Mouse (Mus musculus): ENCODE measurements around the gene St14. TPM values are rescaled to one million over a fixed set of nuclear protein-coding genes. Genes with fewer than 3 reads are reported as not detected.

Gene St14
- polyA plus RNA-seq, 1 experiment from 2014 or later: 77.9 TPM

- Histone ChIP-seq H3K27ac (ENCODE audit: low read length) (no peak overlapping the region), H3K4me3 (replicated peaks; ENCODE audit: low read length) (no peak overlapping the region), H3K9ac (ENCODE audit: low read length) (no peak overlapping the region), H3K4me1 (ENCODE audit: control insufficient read depth, insufficient read depth, low read length) (no peaks in the 10 kb centered on the region), H3K36me3 (ENCODE audit: control insufficient read depth, insufficient read depth, low read length) (0 out of 2 replicates have a peak, but pooled peaks cover 5% of the 10 kb centered on the region), H3K27me3 (ENCODE audit: control insufficient read depth, insufficient read depth, low read length) (no peaks in the 10 kb centered on the region), H3K4me2 (ENCODE audit: low read depth, low read length) (no peak overlapping the region), H3K9me3 (replicated peaks; ENCODE audit: control insufficient read depth, low read length) (no peaks in the 10 kb centered on the region)
- 93% methylated on average over 5 of the region's 5 CpGs for WGBS
- ATAC-seq (ENCODE audit: insufficient read depth, low FRiP score): no peak
These were observed 81.4 kb downstream of the St14 start for GRCm38 (mm10) chr9:31050208-31050607.

Other genes with a start within 250 kb of the St14 start
- gene Adamts15, start 209.4 kb downstream of the St14 start, polyA plus RNA-seq (2015; fragmentation: Nextera tagmentation; extraction: Ambion mirVana): 9.1 and 10.2 TPM in 2 replicates
- 6.3 and 6.5 TPM in 2 replicates for gene Adamts8, start 189.3 kb downstream of the St14 start, polyA plus RNA-seq (2015; fragmentation: Nextera tagmentation; extraction: Ambion mirVana)
- 4.8 and 5.8 TPM in 2 replicates for gene Zbtb44, start 101.2 kb downstream of the St14 start, polyA plus RNA-seq (2015; fragmentation: Nextera tagmentation; extraction: Ambion mirVana)
- gene Aplp2, start 80.0 kb upstream of the St14 start, polyA plus RNA-seq (2015; fragmentation: Nextera tagmentation; extraction: Ambion mirVana): 326 and 359 TPM in 2 replicates
- 4.8 and 5.2 TPM in 2 replicates for gene Prdm10, start 148.7 kb upstream of the St14 start, polyA plus RNA-seq (2015; fragmentation: Nextera tagmentation; extraction: Ambion mirVana)

All from stomach, embryonic 16.5 days (tissue).